Mouse (Mus musculus) MEL (cell line): Measurements from ENCODE around the gene Mecom.

Source experiments
- CTCF ChIP-seq, 3 experiments: IDR thresholded peaks in 2 of 3; conservative IDR thresholded peaks in 1 of 3; 2 replicates each; pipeline ENCODE4 v1.5.1; 2011 to 2012; ENCODE audit warnings: low read length in 3 of 3, low read depth in 2 of 3, mild to moderate bottlenecking in 2 of 3, improper control_type of control experiment in 1 of 3, inconsistent platforms in 1 of 3, mixed read lengths in 1 of 3, moderate library complexity in 1 of 3; ENCODE audit not compliant: control insufficient read depth in 1 of 3, insufficient read depth in 1 of 3, poor library complexity in 1 of 3, severe bottlenecking in 1 of 3
- GABPA ChIP-seq: IDR thresholded peaks from 2 replicates; pipeline ENCODE4 v1.6.1; 2012; ENCODE audit warnings: low read depth, mild to moderate bottlenecking, inconsistent platforms, low read length, improper control_type of control experiment, moderate library complexity
- GATA1 ChIP-seq: IDR thresholded peaks from 2 replicates; pipeline ENCODE4 v1.6.1; 2011; ENCODE audit warnings: low read depth, low read length, improper control_type of control experiment
- JUND ChIP-seq: IDR thresholded peaks from 2 replicates; pipeline ENCODE4 v1.6.1; 2011; ENCODE audit warnings: low read depth, mild to moderate bottlenecking, improper control_type of control experiment, low read length
- MAZ ChIP-seq: IDR thresholded peaks from 2 replicates; pipeline ENCODE4 v1.6.1; 2012; ENCODE audit warnings: low read depth, mild to moderate bottlenecking, inconsistent platforms, low read length, improper control_type of control experiment
- MYC ChIP-seq: IDR thresholded peaks from 2 replicates; pipeline ENCODE4 v1.6.1; 2011; ENCODE audit warnings: low read depth, mild to moderate bottlenecking, low read length, improper control_type of control experiment, moderate library complexity
- NELFE ChIP-seq: IDR thresholded peaks from 2 replicates; pipeline ENCODE4 v1.6.1; 2011; ENCODE audit warnings: low read depth, low read length, improper control_type of control experiment
- POLR2A ChIP-seq, 2 experiments: IDR thresholded peaks; 2 replicates each; pipeline ENCODE4 v1.6.1; 2011 to 2012; ENCODE audit warnings: low read length in 2 of 2, mild to moderate bottlenecking in 2 of 2, control low read depth in 1 of 2, improper control_type of control experiment in 1 of 2, low read depth in 1 of 2, moderate library complexity in 1 of 2; ENCODE audit not compliant: control insufficient read depth in 1 of 2, insufficient read depth in 1 of 2, poor library complexity in 1 of 2
- SMC3 ChIP-seq: IDR thresholded peaks from 2 replicates; pipeline ENCODE4 v1.6.1; 2011; ENCODE audit warnings: low read depth, low read length, improper control_type of control experiment

- TF ChIP-seq CTCF (IDR thresholded peaks at IDR 0.05 in 2 of 3, conservative IDR thresholded peaks at IDR 0.05 in 1 of 3; ENCODE audit: control insufficient read depth in 1 of 3, insufficient read depth in 1 of 3, low read depth in 2 of 3, low read length in 3 of 3, poor library complexity in 1 of 3, severe bottlenecking in 1 of 3): no peak
- TF ChIP-seq GABPA: no peak
- no peak for TF ChIP-seq SMC3
- no peak for TF ChIP-seq POLR2A (IDR thresholded peaks at IDR 0.05; ENCODE audit: control insufficient read depth in 1 of 2, insufficient read depth in 1 of 2, low read depth in 1 of 2, low read length in 2 of 2, poor library complexity in 1 of 2)
- TF ChIP-seq NELFE: no peak
- no peak for TF ChIP-seq MYC
- no peak for TF ChIP-seq MAZ
- TF ChIP-seq GATA1: no peak
- no peak for TF ChIP-seq JUND
Measured at GRCm38 (mm10) chr3:30276099-30276498, 271.7 kb downstream of the Mecom start.
